Mouse (Mus musculus) naive thymus-derived CD4-positive, alpha-beta T cell, adult 5 months (primary cell): ENCODE measurements around the gene Sf3b1. TPM values are rescaled to one million over a fixed set of nuclear protein-coding genes. Genes with fewer than 3 reads are reported as not detected.

Experiments
- polyA plus RNA-seq: library from polyadenylated mRNA; unstranded; fragments of 100-300 nt; shearing (Covaris generic); gene quantifications from one replicate; pipeline ENCODE4 v1.2.1, GENCODE M21; 2017

Sf3b1 gene
- polyA plus RNA-seq: 785 TPM

GRCm38 (mm10) chr1:55027253-55027801 lies at the start of gene Sf3b1:
TSS of gene Sf3b1 (minus strand) at chr1:55027481.

GRCm38 (mm10) chr1:55052355-55052953 lies 25.2 kb upstream of the Sf3b1 start, which contains the start of gene Coq10b:
TSS of gene Coq10b (plus strand) at chr1:55052770.

Other genes with a start within 250 kb of the Sf3b1 start
- 435 TPM for gene Ankrd44, start 101.1 kb downstream of the Sf3b1 start, polyA plus RNA-seq
- gene Coq10b, start 25.3 kb upstream of the Sf3b1 start, polyA plus RNA-seq: 159 TPM
- 198 TPM for gene Hspe1, start 60.7 kb upstream of the Sf3b1 start, polyA plus RNA-seq
- 155 TPM for gene Hspd1, start 60.8 kb upstream of the Sf3b1 start, polyA plus RNA-seq
- 165 TPM for gene Mob4, start 103.8 kb upstream of the Sf3b1 start, polyA plus RNA-seq
- 6.1 TPM for gene Rftn2, start 199.3 kb upstream of the Sf3b1 start, polyA plus RNA-seq
- gene Mars2, start 209.7 kb upstream of the Sf3b1 start, polyA plus RNA-seq: 3.6 TPM